Mouse (Mus musculus): ENCODE data around the gene Nfic.

Nfic gene

GRCm38 (mm10) chr10:81485060-81485449 lies 29.6 kb upstream of the Nfic start:
- DNase-seq: peak; percentile 48 to 54

GRCm38 (mm10) chr10:81484441-81485059 lies 29.1 kb upstream of the Nfic start:
- DNase-seq: no peak

- DNase-seq: peak; percentile 68 to 70
These were observed 28.5 kb upstream of the Nfic start for GRCm38 (mm10) chr10:81483983-81484382.

DNA sequence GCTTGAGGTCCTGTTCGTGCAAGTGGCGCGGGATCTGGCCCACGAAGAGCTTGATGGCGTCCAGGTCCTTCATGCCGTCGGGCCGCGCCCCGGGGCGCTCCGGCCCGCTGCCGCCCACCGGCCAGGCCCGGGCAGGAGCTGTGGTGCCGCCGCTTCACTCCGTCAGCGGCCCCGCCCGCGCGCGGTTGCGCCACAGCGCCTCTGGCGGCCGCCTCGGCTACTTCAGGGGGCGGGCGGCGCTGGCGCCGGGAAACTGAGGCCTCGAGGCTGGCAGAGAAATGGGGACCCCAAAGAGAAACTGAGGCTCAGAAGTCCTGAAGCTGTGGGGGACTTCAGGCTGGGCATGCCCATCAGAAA lies 27.1 kb upstream of the Nfic start, which contains the start of gene Celf5:
Gene Celf5, minus strand, starts transcription at position 177 of the 357 bp plus-strand sequence.
- DNase-seq: peak; percentile 71 to 82

DNA sequence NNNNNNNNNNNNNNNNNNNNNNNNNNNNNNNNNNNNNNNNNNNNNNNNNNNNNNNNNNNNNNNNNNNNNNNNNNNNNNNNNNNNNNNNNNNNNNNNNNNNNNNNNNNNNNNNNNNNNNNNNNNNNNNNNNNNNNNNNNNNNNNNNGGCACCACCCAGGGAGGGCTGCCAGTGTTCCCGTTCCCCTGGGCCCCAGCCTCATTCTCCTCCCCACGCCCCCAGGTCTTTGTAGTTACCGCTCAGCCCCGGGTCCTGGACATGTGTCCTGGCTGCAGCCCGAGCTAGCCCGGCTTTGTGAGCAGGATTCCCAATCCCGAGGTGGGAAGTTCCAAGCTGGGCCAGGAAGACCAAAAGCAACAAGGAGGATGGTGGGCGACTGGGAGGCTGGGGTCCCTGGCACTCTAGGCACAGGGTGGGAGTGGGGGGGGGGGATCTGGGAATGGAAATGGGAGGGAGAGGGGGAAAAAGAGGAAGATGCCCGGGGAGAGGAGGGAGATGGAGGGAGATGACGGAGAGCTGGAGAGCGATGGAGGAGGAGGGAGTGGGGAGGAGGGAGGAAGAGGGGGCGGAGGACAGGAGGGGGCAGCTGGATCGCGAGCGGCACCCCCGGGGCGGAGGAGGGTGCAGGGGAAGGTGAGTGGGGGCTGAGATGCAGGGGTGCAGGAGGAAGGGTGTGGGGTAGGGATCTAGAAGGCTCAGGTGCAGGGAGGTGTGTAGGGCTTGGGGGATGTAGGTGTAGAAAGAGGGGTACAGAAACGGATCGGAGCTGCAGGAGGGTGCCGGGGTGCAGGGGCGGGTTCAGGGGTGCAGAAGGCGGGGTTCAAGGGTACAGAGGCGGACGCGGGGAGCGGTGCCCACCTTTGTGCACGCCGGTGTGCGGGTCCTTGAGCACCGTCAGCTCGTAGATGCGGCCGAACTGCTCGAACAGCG lies 26.4 kb upstream of the Nfic start:
- peak in 1 of 2 experiments; percentile 35 for DNase-seq

GRCm38 (mm10) chr10:81474461-81474860 lies 19.0 kb upstream of the Nfic start:
- no peak for DNase-seq

DNA sequence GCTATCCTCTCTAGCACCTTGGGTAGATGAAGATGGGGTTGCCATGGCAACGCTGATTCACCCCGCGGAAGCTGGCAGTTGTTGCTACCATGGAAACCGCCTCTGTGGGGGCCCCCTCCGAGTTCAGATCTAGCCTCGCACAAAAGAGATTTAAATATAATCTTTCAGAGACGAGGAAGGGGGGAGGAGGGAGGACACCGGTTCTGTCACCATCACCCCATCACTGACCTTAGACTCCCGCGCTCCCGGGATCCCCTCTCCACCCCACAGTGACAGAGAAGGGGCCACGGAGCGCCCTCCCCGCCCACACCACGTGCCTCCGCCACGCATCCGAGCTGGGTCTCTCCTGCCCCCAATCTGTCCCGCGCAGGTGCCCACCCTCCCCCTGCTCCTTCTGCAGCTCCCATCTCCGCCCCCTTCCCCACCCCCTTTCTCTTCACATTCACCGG lies 17.6 kb upstream of the Nfic start:
- DNase-seq: peak; percentile 66 to 71

- no peak for DNase-seq
These were observed 17.1 kb upstream of the Nfic start for GRCm38 (mm10) chr10:81472403-81473002.

DNA sequence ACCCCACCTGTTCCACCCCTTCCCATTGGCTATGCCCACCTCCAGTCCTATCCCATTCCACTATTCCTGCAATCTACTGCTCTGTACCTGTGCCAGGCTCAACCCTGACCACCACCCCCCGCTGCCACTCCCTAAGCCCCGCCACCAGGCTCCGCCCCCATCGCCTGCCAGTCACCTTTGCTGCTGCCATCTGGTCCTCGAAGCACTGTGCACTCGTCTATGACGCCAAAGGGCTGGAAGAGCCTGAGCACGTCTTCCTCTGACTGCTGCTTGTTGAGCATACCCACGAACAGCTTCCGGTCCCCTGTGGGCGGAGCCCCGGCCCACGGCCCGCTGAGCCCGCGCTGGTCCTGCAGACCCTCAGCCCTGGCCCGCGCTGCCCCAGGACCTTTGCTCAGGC lies 15.0 kb upstream of the Nfic start:
- DNase-seq: peak; percentile 53 to 55

DNA sequence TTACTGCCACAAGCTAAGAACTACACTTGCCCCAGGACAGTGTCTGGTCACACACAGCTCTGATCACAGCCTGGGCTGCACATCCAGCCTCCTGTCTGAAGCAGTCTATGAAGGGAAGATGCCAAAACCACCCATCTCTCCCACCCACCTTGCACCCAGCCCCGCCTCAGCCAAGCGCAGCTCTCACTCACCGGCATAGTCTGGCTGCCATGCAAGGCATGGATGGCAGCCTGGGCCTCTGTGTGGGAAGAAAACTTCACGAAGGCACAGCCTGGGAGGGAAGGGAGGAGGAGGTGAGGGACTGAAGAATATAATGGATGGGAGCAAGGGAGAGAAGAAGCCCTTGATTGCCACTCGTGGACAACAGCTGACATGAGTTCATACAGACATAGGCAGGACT lies 13.8 kb upstream of the Nfic start:
- no peak for DNase-seq

DNA sequence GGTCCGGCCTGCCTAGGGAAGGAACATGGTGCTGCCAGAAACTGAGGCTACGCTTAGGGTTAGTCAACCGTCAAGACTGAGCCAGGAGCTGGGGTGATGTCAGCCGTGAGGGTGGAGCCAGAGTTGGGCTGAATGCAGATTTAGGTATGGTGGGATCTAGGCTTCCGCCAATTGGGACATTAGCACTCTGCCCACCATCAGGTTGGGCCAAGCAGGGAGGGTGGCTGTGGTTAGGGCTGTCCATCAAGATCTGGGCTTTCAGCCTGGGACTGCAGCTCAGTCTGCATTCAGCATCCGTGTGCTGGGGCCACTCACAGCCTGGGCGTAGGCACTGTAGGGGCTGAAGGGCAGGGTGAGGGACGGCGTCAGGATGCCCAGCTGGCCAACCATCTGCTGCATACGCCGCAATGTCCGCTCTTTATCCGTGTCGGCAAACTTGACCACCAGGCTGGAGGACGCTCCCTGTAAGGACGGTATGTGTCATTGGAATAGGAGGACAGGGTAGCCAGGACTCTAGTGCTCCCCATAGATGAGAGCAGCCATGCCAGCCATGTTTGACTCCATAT lies 12.3 kb upstream of the Nfic start:
- DNase-seq: no peak

- DNase-seq: no peak
These were observed 11.4 kb upstream of the Nfic start for GRCm38 (mm10) chr10:81466881-81467280.

- DNase-seq: no peak
These were observed 10.6 kb upstream of the Nfic start for GRCm38 (mm10) chr10:81466066-81466465.

GRCm38 (mm10) chr10:81465265-81465645 lies 9.8 kb upstream of the Nfic start:
- no peak for DNase-seq

- DNase-seq: peak; percentile 65
These were observed 9.2 kb upstream of the Nfic start for GRCm38 (mm10) chr10:81464405-81465264.

- DNase-seq: no peak
These were observed 8.1 kb upstream of the Nfic start for GRCm38 (mm10) chr10:81463531-81463930.

DNA sequence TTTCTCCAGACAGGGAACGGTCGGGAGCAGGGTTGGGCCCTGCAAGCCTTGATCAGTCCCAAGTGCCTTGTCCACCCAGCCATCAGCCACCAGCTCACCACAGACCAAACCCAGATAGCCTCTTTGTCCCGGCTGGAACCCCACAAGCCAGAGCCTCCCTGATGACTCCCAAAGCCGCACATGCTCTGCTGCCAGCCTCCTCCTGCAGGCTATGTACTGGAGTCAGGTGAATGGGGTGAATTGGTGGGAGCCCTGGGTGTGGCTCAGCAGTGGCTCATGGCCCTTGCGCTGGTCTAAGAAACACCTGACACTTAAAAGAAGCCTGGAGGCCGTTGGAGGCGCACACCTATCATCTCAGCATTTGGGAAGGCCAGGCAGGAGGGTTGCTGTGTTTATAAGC lies 7.5 kb upstream of the Nfic start:
- DNase-seq: no peak

GRCm38 (mm10) chr10:81462415-81462804 lies 7.0 kb upstream of the Nfic start:
- no peak for DNase-seq

DNA sequence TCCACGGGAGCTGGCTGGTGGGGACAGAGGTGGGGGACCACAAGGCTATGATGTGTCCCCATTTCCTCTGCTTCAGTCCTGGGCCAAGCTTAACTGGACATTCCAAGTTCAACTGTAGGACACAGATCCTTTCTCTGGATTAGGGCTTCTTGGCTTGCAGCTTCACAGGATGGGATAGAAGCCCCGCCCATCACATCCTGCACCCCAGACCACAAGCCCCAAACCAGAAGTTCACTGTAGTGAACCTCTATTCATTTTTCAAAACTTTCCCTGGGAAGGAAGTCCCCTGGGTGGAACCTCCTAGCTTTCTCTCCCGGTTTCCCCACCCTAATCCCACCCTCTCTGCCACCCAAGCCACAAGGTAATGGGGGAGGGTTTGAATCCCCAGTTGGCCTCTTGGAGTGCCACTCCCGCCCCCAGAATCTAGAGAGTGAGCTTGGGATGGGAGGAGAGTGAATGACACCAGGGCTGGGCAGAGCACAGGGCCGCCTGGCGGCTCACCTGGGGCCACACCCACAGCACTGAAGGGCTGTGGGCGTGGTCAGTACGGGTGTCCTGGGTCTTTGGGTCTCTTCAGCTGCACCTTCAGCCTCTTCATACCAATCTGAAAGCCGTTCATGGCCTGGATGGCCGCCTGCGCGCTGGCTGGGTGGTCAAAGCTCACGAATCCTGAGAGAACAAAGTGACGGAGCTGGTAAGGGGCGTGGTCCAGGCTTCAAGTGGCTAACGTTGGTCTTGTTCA lies 6.4 kb upstream of the Nfic start:
- DNase-seq: peak in 1 of 2 experiments; percentile 24

- no peak for DNase-seq
These were observed 5.5 kb upstream of the Nfic start for GRCm38 (mm10) chr10:81460951-81461350.

GRCm38 (mm10) chr10:81460471-81460870 lies 5.0 kb upstream of the Nfic start:
- DNase-seq: no peak

DNA sequence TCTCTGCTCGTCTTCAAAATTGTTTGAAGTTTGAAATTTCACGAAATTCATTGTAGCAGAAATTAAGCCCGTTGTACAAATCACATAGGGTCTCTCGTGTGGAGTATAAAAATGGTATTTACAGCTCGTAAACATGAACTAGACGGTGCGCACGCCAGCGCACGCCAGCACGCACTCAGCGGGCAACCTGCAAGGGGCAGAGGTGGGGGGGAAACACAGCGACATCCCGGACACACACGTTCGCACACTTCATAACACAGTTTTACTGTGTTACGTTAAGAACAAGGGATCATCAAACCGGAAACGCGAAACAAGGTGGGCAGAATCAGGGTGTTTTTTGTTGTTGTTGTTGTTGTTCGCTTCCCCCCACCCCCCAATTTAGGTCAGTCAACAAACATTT lies 4.0 kb upstream of the Nfic start:
- no peak for DNase-seq

Data from B cell, adult 2 months (primary cell).